Mouse (Mus musculus): Measurements from ENCODE around the gene Sag. TPM values are rescaled to one million over a fixed set of nuclear protein-coding genes. Genes with fewer than 3 reads are reported as not detected.

The Sag gene
- polyA plus RNA-seq, 1 experiment from 2014 or later: 3.3 TPM

DNA sequence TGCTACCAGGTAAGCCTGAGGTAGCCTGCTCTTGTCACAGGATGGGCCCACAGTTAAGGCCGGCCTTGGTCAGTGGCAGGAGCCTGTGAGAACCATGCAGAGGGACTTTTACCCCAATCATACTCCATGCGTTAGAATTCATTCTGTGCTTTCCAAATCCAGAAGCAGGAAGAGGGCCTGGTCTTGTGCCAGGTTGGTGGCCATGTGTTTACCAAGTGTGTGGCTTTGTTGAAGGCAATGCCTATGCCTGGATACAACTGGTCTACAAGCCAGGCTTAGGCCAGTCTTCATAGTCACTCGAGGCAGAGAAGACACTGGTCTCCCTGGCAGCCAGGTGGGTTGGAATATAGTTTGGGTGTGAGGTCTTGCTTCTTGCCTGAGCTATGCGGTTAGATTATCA is 88.2 kb downstream of the Sag start:
- Histone ChIP-seq H3K4me3 (no peak overlapping the region), H3K9me3 (no peaks in the 10 kb centered on the region), H3K27me3 (ENCODE audit: poor library complexity, severe bottlenecking) (no peaks in the 10 kb centered on the region), H3K4me1 (0 out of 2 replicates have a peak, but pooled peaks cover 7% of the 10 kb centered on the region), H3K27ac (no peak overlapping the region), H3K36me3 (replicated peaks) (0 out of 2 replicates have a peak, but pooled peaks cover 6% of the 10 kb centered on the region)
- no peak for DNase-seq (ENCODE audit: extremely low spot score, low spot score)
- 93% methylated on average over 4 of the region's 4 CpGs for WGBS

- no peaks in the 10 kb centered on the region for H3K27me3 ChIP-seq (ENCODE audit: poor library complexity, severe bottlenecking)
- WGBS: 52% methylated on average over 2 of the region's 2 CpGs
Measured at GRCm38 (mm10) chr1:87892499-87892898, 89.0 kb downstream of the Sag start.

GRCm38 (mm10) chr1:87893414-87893813 is 89.9 kb downstream of the Sag start:
- Histone ChIP-seq H3K4me3 (no peak overlapping the region), H3K27ac (no peak overlapping the region), H3K36me3 (replicated peaks) (0 out of 2 replicates have a peak, but pooled peaks cover 6% of the 10 kb centered on the region), H3K9me3 (no peaks in the 10 kb centered on the region), H3K4me1 (0 out of 2 replicates have a peak, but pooled peaks cover 7% of the 10 kb centered on the region), H3K27me3 (ENCODE audit: poor library complexity, severe bottlenecking) (no peaks in the 10 kb centered on the region)
- WGBS: 93% methylated on average over 4 of the region's 4 CpGs
- DNase-seq (ENCODE audit: extremely low spot score, low spot score): no peak

More at GRCm38 (mm10) chr1:87892499-87892898, 89.0 kb downstream of the Sag start:
- Histone ChIP-seq H3K4me1 (0 out of 2 replicates have a peak, but pooled peaks cover 7% of the 10 kb centered on the region), H3K27ac (no peak overlapping the region), H3K4me3 (no peak overlapping the region), H3K36me3 (replicated peaks) (0 out of 2 replicates have a peak, but pooled peaks cover 6% of the 10 kb centered on the region), H3K9me3 (no peaks in the 10 kb centered on the region)
- DNase-seq (ENCODE audit: extremely low spot score, low spot score): no peak

Other genes with a start within 250 kb of the Sag start
- 3.6 and 4.7 TPM in 2 replicates for gene Ngef, start 229.8 kb upstream of the Sag start, polyA plus RNA-seq (2016; fragmentation: Nextera tagmentation; extraction: Ambion mirVana)
- gene Inpp5d, start 183.4 kb upstream of the Sag start, polyA plus RNA-seq (2016; fragmentation: Nextera tagmentation; extraction: Ambion mirVana): 2.8 and 4.1 TPM in 2 replicates
- 34.9 and 36.0 TPM in 2 replicates for gene Atg16l1, start 47.8 kb upstream of the Sag start, polyA plus RNA-seq (2016; fragmentation: Nextera tagmentation; extraction: Ambion mirVana)
- gene Dgkd, start 49.6 kb downstream of the Sag start, polyA plus RNA-seq (2016; fragmentation: Nextera tagmentation; extraction: Ambion mirVana): 39.3 and 42.4 TPM in 2 replicates
- gene Usp40, start 204.9 kb downstream of the Sag start, polyA plus RNA-seq (2016; fragmentation: Nextera tagmentation; extraction: Ambion mirVana): 33.0 and 36.9 TPM in 2 replicates

All from forebrain, embryonic 10.5 days (tissue).